Mouse (Mus musculus): Measurements from ENCODE around the gene Ccdc60.
"Not testable (repeated sequence)": the region's sequence is repeated elsewhere in the genome, so short reads cannot be mapped to it uniquely, and the experiment has no call there.

Gene Ccdc60

GRCm38 (mm10) chr5:116180594-116180993, 108.2 kb downstream of the Ccdc60 start:
- no peak for DNase-seq

GRCm38 (mm10) chr5:116171721-116172120, 117.1 kb downstream of the Ccdc60 start:
- DNase-seq, result no peak

- no peak for DNase-seq
Measured at GRCm38 (mm10) chr5:116166965-116167364, 121.8 kb downstream of the Ccdc60 start.

- no peak for DNase-seq
Measured at GRCm38 (mm10) chr5:116165203-116165888, 123.4 kb downstream of the Ccdc60 start.

GRCm38 (mm10) chr5:116154811-116155210, 134.0 kb downstream of the Ccdc60 start:
- DNase-seq, result no peak

GRCm38 (mm10) chr5:116146446-116146845, 142.3 kb downstream of the Ccdc60 start:
- DNase-seq, result not testable (repeated sequence)

GRCm38 (mm10) chr5:116144711-116145110, 144.1 kb downstream of the Ccdc60 start:
- DNase-seq, result no peak

GRCm38 (mm10) chr5:116140682-116141081, 148.1 kb downstream of the Ccdc60 start:
- DNase-seq, result no peak

- peak; percentile 82 for DNase-seq
Measured at GRCm38 (mm10) chr5:116123344-116123743, 165.4 kb downstream of the Ccdc60 start.

- peak; percentile 51 for DNase-seq
Measured at GRCm38 (mm10) chr5:116116567-116116966, 172.2 kb downstream of the Ccdc60 start.

GRCm38 (mm10) chr5:116116110-116116509, 172.7 kb downstream of the Ccdc60 start:
- DNase-seq, result no peak

GRCm38 (mm10) chr5:116115071-116115834, 173.5 kb downstream of the Ccdc60 start:
- DNase-seq, result no peak

- no peak for DNase-seq
Measured at GRCm38 (mm10) chr5:116108651-116109050, 180.1 kb downstream of the Ccdc60 start.

- no peak for DNase-seq
Measured at GRCm38 (mm10) chr5:116084231-116084630, 204.6 kb downstream of the Ccdc60 start.

- no peak for DNase-seq
Measured at GRCm38 (mm10) chr5:116083081-116083480, 205.7 kb downstream of the Ccdc60 start, which contains the start of gene Tmem233. Gene Tmem233 (minus strand): TSS chr5:116083244.

- DNase-seq, result no peak
Measured at GRCm38 (mm10) chr5:116082241-116082900, 206.4 kb downstream of the Ccdc60 start.

GRCm38 (mm10) chr5:116081616-116082015, 207.2 kb downstream of the Ccdc60 start:
- no peak for DNase-seq

GRCm38 (mm10) chr5:116080736-116081135, 208.0 kb downstream of the Ccdc60 start:
- no peak for DNase-seq

Data from cerebellum, adult 9-10 months (tissue).